Mouse (Mus musculus): ENCODE measurements at regions not wholly inside any gene's neighbourhood (a gene's known extent, or its start where the extent isn't known, plus 50 kb on each side); places are given as distances from the start of the nearest gene placed in this dataset.

GRCm38 (mm10) chr10:46063831-46064230, 486.2 kb downstream of the Hace1 start:
- TF ChIP-seq CTCF (IDR thresholded peaks at IDR 0.05; ENCODE audit: low read depth), result no peak
- TF ChIP-seq EP300 (IDR thresholded peaks at IDR 0.05; ENCODE audit: low read depth), result no peak
